Mouse (Mus musculus): Measurements from ENCODE around the gene Sstr2. TPM values are rescaled to one million over a fixed set of nuclear protein-coding genes. Genes with fewer than 3 reads are reported as not detected.

The Sstr2 gene
- polyA plus RNA-seq, 2 experiments, result 2.8 to 3.6 TPM

DNA sequence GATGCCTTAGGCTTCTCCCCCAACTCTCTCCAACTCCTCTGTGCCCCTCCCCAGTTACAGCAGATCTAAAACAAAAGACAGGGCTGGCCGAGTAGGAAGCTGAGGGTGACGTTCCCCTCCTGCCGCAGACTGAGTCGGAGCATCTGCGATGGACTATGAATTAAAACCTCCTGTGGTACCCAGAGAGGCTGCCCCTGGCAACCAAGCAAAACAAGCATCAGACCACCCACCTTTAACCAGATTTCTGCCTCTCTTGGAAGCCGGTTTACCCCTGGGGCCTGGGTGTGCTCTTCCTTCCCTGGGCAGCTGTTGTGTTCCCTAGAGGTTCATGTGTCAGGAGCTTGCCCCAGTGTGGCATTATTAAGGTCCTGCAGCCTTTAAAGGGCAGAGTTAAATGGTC is 32.7 kb upstream of the Sstr2 start:
- DNase-seq (ENCODE audit: low read depth in 3 of 3, low spot score in 3 of 3) (no peak), ATAC-seq (ENCODE audit: insufficient read depth) (no peak)
- Histone ChIP-seq H3K4me2 (ENCODE audit: low read depth) (no peak overlapping the region), H3K27ac (no peak overlapping the region), H3K4me3 (ENCODE audit: insufficient read depth in 1 of 2, low read depth in 2 of 2, low read length in 2 of 2) (no peak overlapping the region), H3K9me3 (ENCODE audit: control insufficient read depth, low read length) (no peaks in the 10 kb centered on the region), H3K9ac (replicated peaks) (no peak overlapping the region), H3K4me1 (replicated peaks; ENCODE audit: control insufficient read depth in 2 of 2, insufficient read depth in 2 of 2, low read length in 1 of 2) (peaks cover 0 to 8% of the 10 kb centered on the region in 2 experiments; a peak in 2 of 4 replicates), H3K27me3 (ENCODE audit: control insufficient read depth, insufficient read depth, low read length) (no peaks in the 10 kb centered on the region), H3K36me3 (replicated peaks; ENCODE audit: control insufficient read depth, insufficient read depth, low read depth) (no peaks in the 10 kb centered on the region)
- WGBS (ENCODE audit: insufficient replicate concordance), result 76% methylated on average over 6 of the region's 6 CpGs
- TF ChIP-seq EP300 (IDR thresholded peaks at IDR 0.05; ENCODE audit: low read depth), result no peak
- TF ChIP-seq CTCF (IDR thresholded peaks at IDR 0.05; ENCODE audit: low read depth), result no peak

DNA sequence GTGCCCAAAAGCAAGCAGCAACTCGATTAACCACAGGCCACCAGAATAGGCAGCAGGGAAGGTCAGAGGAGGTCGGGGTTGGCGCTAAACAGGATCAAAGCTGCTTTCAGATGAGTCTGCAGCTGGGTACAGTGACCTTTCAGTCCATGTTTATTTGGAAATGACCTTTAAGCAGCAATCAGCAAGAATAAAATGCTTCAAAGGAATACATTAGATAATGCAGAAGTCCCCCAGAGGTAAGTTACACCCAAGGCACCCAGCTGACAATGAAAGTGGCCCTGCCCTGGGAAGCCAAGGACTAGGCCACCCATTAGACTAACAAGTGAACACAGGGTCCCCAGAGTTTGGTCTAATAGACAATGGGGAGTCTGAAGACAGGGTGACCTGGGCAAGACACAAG is 30.2 kb upstream of the Sstr2 start:
- 39% methylated on average over 3 of the region's 3 CpGs for WGBS (ENCODE audit: insufficient replicate concordance)
- DNase-seq (ENCODE audit: low read depth in 3 of 3, low spot score in 3 of 3) (no peak), ATAC-seq (ENCODE audit: insufficient read depth) (no peak)
- Histone ChIP-seq H3K9me3 (ENCODE audit: control insufficient read depth, low read length) (no peaks in the 10 kb centered on the region), H3K27me3 (ENCODE audit: control insufficient read depth, insufficient read depth, low read length) (no peaks in the 10 kb centered on the region), H3K4me3 (ENCODE audit: insufficient read depth in 1 of 2, low read depth in 2 of 2, low read length in 2 of 2) (no peak overlapping the region), H3K4me2 (ENCODE audit: low read depth) (no peak overlapping the region), H3K9ac (replicated peaks) (no peak overlapping the region), H3K36me3 (replicated peaks; ENCODE audit: control insufficient read depth, insufficient read depth, low read depth) (no peaks in the 10 kb centered on the region), H3K27ac (no peak overlapping the region), H3K4me1 (replicated peaks; ENCODE audit: control insufficient read depth in 2 of 2, insufficient read depth in 2 of 2, low read length in 1 of 2) (peaks cover 0 to 8% of the 10 kb centered on the region in 2 experiments; a peak in 2 of 4 replicates)
- TF ChIP-seq CTCF (IDR thresholded peaks at IDR 0.05; ENCODE audit: low read depth) (no peak), EP300 (IDR thresholded peaks at IDR 0.05; ENCODE audit: low read depth) (no peak)

DNA sequence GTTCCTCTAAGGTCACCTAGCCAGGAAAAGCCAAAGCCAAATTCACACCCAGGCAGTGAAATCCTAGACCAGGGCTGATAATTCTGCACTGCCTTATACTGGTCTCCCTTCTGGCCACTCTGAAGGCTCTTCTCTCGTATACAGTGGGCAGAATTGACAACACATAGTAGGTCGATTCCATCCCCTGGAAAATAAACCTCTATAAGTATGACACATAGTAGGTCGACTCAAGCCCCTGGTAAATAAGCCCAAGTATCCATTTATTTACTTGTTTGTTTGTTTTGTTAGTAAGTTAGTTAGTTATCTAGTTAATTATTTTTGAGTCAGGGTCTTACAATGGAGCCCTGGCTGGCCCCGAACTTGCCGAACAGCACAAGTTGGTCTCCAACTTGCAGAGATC is 24.0 kb upstream of the Sstr2 start:
- ATAC-seq (ENCODE audit: insufficient read depth), result no peak

DNA sequence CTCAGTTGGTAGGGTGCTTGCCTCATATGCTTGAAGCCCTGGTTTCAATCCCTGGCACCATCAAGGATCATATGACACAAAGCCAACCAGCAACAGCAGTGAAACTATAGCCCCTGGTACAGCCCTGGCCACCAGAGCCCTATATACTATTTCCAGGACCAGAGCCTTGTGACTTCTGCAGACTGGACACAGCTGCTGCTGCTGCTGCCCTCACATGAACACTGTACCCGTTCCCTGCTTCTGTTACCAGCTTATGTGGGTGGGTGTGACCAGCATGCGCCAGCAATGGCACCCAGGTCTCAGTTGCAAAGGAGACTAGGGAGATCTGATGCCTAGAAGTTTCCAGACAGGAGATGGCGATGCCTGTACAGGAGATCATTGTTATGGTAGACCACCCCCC is 21.5 kb upstream of the Sstr2 start:
- no peak for ATAC-seq (ENCODE audit: insufficient read depth)
- no peak for TF ChIP-seq CTCF (IDR thresholded peaks at IDR 0.05; ENCODE audit: low read depth)
- TF ChIP-seq EP300 (IDR thresholded peaks at IDR 0.05; ENCODE audit: low read depth), result no peak
- Histone ChIP-seq H3K36me3 (replicated peaks; ENCODE audit: control insufficient read depth, insufficient read depth, low read depth) (no peaks in the 10 kb centered on the region), H3K9me3 (ENCODE audit: control insufficient read depth, low read length) (no peaks in the 10 kb centered on the region), H3K4me1 (replicated peaks; ENCODE audit: control insufficient read depth in 2 of 2, insufficient read depth in 2 of 2, low read length in 1 of 2) (no peaks in the 10 kb centered on the region), H3K27me3 (ENCODE audit: control insufficient read depth, insufficient read depth, low read length) (no peaks in the 10 kb centered on the region), H3K9ac (replicated peaks) (no peak overlapping the region), H3K27ac (no peak overlapping the region), H3K4me3 (ENCODE audit: insufficient read depth in 1 of 2, low read depth in 2 of 2, low read length in 2 of 2) (no peak overlapping the region), H3K4me2 (ENCODE audit: low read depth) (no peak overlapping the region)
- DNase-seq (ENCODE audit: low read depth in 3 of 3, low spot score in 3 of 3), result no peak
- 61% methylated on average over 3 of the region's 3 CpGs for WGBS (ENCODE audit: insufficient replicate concordance)

More for the DNA sequence above, 24.0 kb upstream of the Sstr2 start:
- DNase-seq (ENCODE audit: low read depth in 3 of 3, low spot score in 3 of 3), result no peak
- Histone ChIP-seq H3K4me2 (ENCODE audit: low read depth) (no peak overlapping the region), H3K36me3 (replicated peaks; ENCODE audit: control insufficient read depth, insufficient read depth, low read depth) (no peaks in the 10 kb centered on the region), H3K4me3 (ENCODE audit: insufficient read depth in 1 of 2, low read depth in 2 of 2, low read length in 2 of 2) (no peak overlapping the region), H3K9me3 (ENCODE audit: control insufficient read depth, low read length) (no peaks in the 10 kb centered on the region), H3K27me3 (ENCODE audit: control insufficient read depth, insufficient read depth, low read length) (no peaks in the 10 kb centered on the region), H3K27ac (no peak overlapping the region), H3K4me1 (replicated peaks; ENCODE audit: control insufficient read depth in 2 of 2, insufficient read depth in 2 of 2, low read length in 1 of 2) (no peaks in the 10 kb centered on the region), H3K9ac (replicated peaks) (no peak overlapping the region)
- WGBS (ENCODE audit: insufficient replicate concordance), result 56% methylated on average over 5 of the region's 5 CpGs
- TF ChIP-seq CTCF (IDR thresholded peaks at IDR 0.05; ENCODE audit: low read depth), result no peak
- TF ChIP-seq EP300 (IDR thresholded peaks at IDR 0.05; ENCODE audit: low read depth), result no peak

DNA sequence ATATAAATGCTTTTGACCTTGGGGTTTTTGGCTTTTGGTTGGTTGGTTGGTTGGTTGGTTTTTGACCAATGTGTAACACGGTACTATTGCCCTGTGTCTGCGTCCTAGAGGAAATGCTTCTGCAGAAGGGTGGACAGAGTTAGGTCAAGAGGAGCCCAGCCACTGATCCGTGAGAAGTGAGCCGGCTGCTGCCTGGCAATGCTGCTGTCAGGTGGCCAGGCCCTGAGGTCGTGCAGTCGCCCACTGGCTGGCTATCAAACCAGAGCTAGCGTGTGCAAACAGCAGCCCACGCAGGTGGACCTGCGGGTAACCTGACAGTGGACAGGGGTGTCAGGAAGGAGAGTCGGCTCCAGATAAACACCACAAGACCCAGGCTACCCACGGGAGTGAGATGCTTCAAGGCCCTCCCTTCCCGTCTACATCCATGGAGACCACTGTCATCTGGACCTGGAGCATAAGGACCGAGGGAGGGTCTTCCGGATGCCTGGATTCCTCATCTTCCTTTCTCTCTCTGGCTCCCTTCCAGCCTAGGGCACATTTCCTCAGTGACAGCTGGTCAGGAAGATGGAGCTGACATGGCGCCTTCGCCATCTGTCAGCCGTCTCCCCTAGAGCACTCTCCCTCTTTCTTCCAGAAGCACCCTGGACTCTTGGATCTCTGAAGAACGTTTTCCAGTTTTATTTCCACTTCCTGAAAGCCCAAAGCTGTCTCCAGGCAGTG is 18.5 kb upstream of the Sstr2 start:
- WGBS (ENCODE audit: insufficient replicate concordance), result 61% methylated on average over 18 of the region's 18 CpGs
- no peak overlapping the region for H3K4me2 ChIP-seq (ENCODE audit: low read depth)
- TF ChIP-seq CTCF (IDR thresholded peaks at IDR 0.05; ENCODE audit: low read depth) (no peak), EP300 (IDR thresholded peaks at IDR 0.05; ENCODE audit: low read depth) (no peak)

More for the DNA sequence above, 18.5 kb upstream of the Sstr2 start:
- Histone ChIP-seq H3K36me3 (replicated peaks; ENCODE audit: control insufficient read depth, insufficient read depth, low read depth) (no peaks in the 10 kb centered on the region), H3K27ac (no peak overlapping the region), H3K27me3 (ENCODE audit: control insufficient read depth, insufficient read depth, low read length) (no peaks in the 10 kb centered on the region), H3K4me3 (ENCODE audit: insufficient read depth in 1 of 2, low read depth in 2 of 2, low read length in 2 of 2) (no peak overlapping the region), H3K9me3 (ENCODE audit: control insufficient read depth, low read length) (no peaks in the 10 kb centered on the region), H3K4me1 (replicated peaks; ENCODE audit: control insufficient read depth in 2 of 2, insufficient read depth in 2 of 2, low read length in 1 of 2) (no peaks in the 10 kb centered on the region), H3K9ac (replicated peaks) (no peak overlapping the region)
- DNase-seq (ENCODE audit: low read depth in 3 of 3, low spot score in 3 of 3), result no peak
- ATAC-seq (ENCODE audit: insufficient read depth), result no peak

Measured in liver, embryonic 14.5 days (tissue).